Mouse (Mus musculus) hindbrain, postnatal 0 days (tissue): Measurements from ENCODE around the gene Aurkc. TPM values are rescaled to one million over a fixed set of nuclear protein-coding genes. Genes with fewer than 3 reads are reported as not detected.
"Not testable (repeated sequence)": the region's sequence is repeated elsewhere in the genome, so short reads cannot be mapped to it uniquely, and the experiment has no call there.

ENCODE experiments used
- ATAC-seq: fragments of 200-750 bp; cut with Nextera tagmentation; 2 replicates; pipeline ENCODE4 v1.8.0; 2017; ENCODE audit warnings: mild to moderate bottlenecking, moderate TSS enrichment, moderate library complexity
- DNase-seq: peaks from one replicate; pipeline ENCODE4 v3.0.0-alpha.2; 2015; ENCODE audit warnings: low spot score
- H3K27ac ChIP-seq: fragments of 300-500 bp; sonication (generic); 2 replicates; pipeline ENCODE4 v1.5.1; 2014; ENCODE audit warnings: mild to moderate bottlenecking
- H3K27me3 ChIP-seq: fragments of 300-500 bp; sonication (generic); 2 replicates; pipeline ENCODE4 v1.6.1; 2014; ENCODE audit warnings: low read length, mixed read lengths; ENCODE audit not compliant: insufficient read depth
- H3K36me3 ChIP-seq: fragments of 300-500 bp; sonication (generic); 2 replicates; pipeline ENCODE4 v1.6.1; 2014; ENCODE audit warnings: low read length, mixed read lengths; ENCODE audit not compliant: insufficient read depth
- H3K4me1 ChIP-seq: fragments of 300-500 bp; sonication (generic); 2 replicates; pipeline ENCODE4 v1.6.1; 2014; ENCODE audit warnings: antibody characterized with exemption, low read length, mixed read lengths; ENCODE audit not compliant: insufficient read depth
- H3K4me2 ChIP-seq: fragments of 300-500 bp; sonication (generic); 2 replicates; pipeline ENCODE4 v1.6.1; 2014; ENCODE audit warnings: low read depth, mild to moderate bottlenecking, low read length, moderate library complexity, mixed read lengths
- H3K4me3 ChIP-seq: fragments of 300-500 bp; sonication (generic); 2 replicates; pipeline ENCODE4 v1.5.1; 2014; ENCODE audit warnings: low read length
- H3K9ac ChIP-seq: fragments of 300-500 bp; sonication (generic); replicated peaks from 2 replicates; pipeline ENCODE4 v1.6.1; 2014; ENCODE audit warnings: mild to moderate bottlenecking, low read length, moderate library complexity, mixed read lengths
- H3K9me3 ChIP-seq: fragments of 300-500 bp; sonication (generic); 2 replicates; pipeline ENCODE4 v1.6.1; 2016; ENCODE audit warnings: low read length, mixed read lengths
- CTCF ChIP-seq: IDR thresholded peaks from 2 replicates; pipeline ENCODE4 v1.5.1; 2016; ENCODE audit warnings: antibody characterized with exemption, control low read depth, low read depth
- WGBS: fragments of 180-500 bp; shearing (Covaris S2); extraction: QIAGEN DNeasy Blood & Tissue Kit; methylation state at CpG from one replicate; pipeline ENCODE4 v1.1.7; 2014; 5-methylcytosine and 5-hydroxymethylcytosine counted together
- polyA plus RNA-seq: library from polyadenylated mRNA; unstranded; fragments of >200 nt; fragmentation: Nextera tagmentation; extraction: Ambion mirVana; gene quantifications from 2 replicates; pipeline ENCODE4 v1.2.1, GENCODE M21; 2015
- total RNA-seq: library from RNA; depleted of rRNA; stranded (reverse); fragments of >200 nt; gene quantifications from 2 replicates; pipeline ENCODE4 v1.2.3, GENCODE M21; 2014; rRNA removed

Gene Aurkc
- total and polyA plus RNA-seq, 2 experiments from 2014 or later = 0.31 TPM; not detected in 1

DNA sequence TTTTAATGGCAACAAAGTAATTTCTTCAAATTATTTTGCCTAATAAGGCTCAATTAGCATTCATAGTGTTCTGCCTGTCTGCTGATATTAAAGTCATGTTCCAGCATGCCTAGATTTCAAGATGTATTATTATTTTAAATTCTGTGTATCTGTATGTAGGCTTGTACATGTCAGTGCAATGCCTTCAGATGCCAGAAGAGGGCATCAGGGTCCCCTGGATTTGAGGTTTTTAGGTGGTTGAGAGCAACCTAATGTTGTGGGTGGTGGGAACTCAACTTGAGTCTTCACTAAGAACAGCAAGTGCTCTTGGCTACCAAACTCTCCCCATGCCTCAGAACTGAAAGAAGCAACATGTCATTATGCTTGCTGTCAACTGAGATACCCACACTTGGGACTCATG is 32.3 kb downstream of the Aurkc start:
- TF ChIP-seq CTCF = no peak
- DNase-seq (no peak), ATAC-seq (no peak)
- Histone ChIP-seq H3K27ac (no peak overlapping the region), H3K27me3 (no peaks in the 10 kb centered on the region), H3K4me1 (no peaks in the 10 kb centered on the region), H3K9ac (no peak overlapping the region), H3K4me3 (no peak overlapping the region), H3K36me3 (no peaks in the 10 kb centered on the region), H3K4me2 (no peak overlapping the region), H3K9me3 (0 out of 2 replicates have a peak, but pooled peaks cover 2% of the 10 kb centered on the region)

DNA sequence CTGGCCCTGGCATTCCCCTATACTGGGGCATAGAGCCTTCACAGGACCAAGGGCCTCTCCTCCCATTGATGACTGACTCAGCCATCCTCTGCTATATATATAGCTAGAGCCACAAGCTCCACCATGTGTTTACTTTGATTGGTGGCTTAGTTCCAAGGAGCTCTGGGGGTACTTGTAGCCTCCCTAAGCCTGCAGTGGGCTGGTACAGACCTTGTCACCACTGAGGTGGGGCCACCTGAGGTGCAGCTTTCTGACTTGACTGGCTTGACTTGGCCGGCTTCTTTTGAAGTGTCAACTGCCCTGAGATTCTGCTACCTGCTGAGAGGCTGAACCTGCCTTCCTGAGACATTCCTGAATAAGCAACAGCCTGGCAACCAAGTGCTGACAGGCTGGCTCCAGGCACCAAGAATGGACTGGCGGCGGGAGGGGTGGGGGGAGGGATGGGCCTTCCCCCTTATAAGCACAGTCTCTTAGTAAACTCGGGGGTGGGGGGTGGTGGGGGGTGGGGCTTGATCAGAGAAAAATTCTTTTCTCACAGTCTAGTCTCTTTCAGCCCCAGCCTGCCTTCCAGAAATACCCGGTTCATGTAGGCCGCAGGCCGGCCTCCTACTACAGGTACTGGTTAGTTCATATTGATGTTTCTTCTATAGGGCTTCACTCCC is 54.7 kb downstream of the Aurkc start:
- H3K36me3 ChIP-seq, ATAC-seq: not testable (repeated sequence)

More for the DNA sequence above, 54.7 kb downstream of the Aurkc start:
- H3K4me1 ChIP-seq, H3K4me3 ChIP-seq, DNase-seq, H3K27ac ChIP-seq, H3K9ac ChIP-seq, H3K9me3 ChIP-seq, H3K4me2 ChIP-seq, H3K27me3 ChIP-seq: not testable (repeated sequence)
- WGBS = 32% methylated on average over 7 of the region's 7 CpGs

Other genes starting within 250 kb of the Aurkc start
- gene Zfp954, start 126.2 kb downstream of the Aurkc start, total RNA-seq = 15.8 and 20.0 TPM in 2 replicates
- gene Zfp954, start 126.2 kb downstream of the Aurkc start, polyA plus RNA-seq = 11.2 and 12.1 TPM in 2 replicates
- 1.7 and 2.8 TPM in 2 replicates for gene Zfp773, start 141.5 kb downstream of the Aurkc start, total RNA-seq
- gene Zfp773, start 141.5 kb downstream of the Aurkc start, polyA plus RNA-seq = 3.2 and 3.5 TPM in 2 replicates
- 2.8 and 5.1 TPM in 2 replicates for gene Zfp418, start 176.0 kb downstream of the Aurkc start, total RNA-seq
- 1.1 and 1.4 TPM in 2 replicates for gene Zfp418, start 176.0 kb downstream of the Aurkc start, polyA plus RNA-seq
- gene Zfp772, start 214.7 kb downstream of the Aurkc start, total RNA-seq = 6.7 and 7.9 TPM in 2 replicates
- 5.8 and 6.2 TPM in 2 replicates for gene Zfp772, start 214.7 kb downstream of the Aurkc start, polyA plus RNA-seq